Mouse (Mus musculus) heart, embryonic 14.5 days (tissue): ENCODE measurements at regions not wholly inside any gene's neighbourhood (a gene's known extent, or its start where the extent isn't known, plus 50 kb on each side); places are given as distances from the start of the nearest gene placed in this dataset.

Experiments
- ATAC-seq: fragments of 200-750 bp; cut with Nextera tagmentation; 2 replicates; pipeline ENCODE4 v1.8.0; 2017; ENCODE audit warnings: low read depth, moderate TSS enrichment; ENCODE audit not compliant: insufficient number of reproducible peaks, insufficient read depth, low FRiP score
- H3K27ac ChIP-seq, 2 experiments: fragments of 200-500 bp in 1 of 2; fragments of 300-500 bp in 1 of 2; sonication (generic) in 1 of 2; replicated peaks in 1 of 2; 2 replicates each; pipeline ENCODE4 v1.5.1; 2012 to 2014; ENCODE audit warnings: low read depth in 2 of 2, low read length in 2 of 2, control low read depth in 1 of 2, mild to moderate bottlenecking in 1 of 2, mixed read lengths in 1 of 2; ENCODE audit not compliant: control insufficient read depth in 1 of 2, insufficient read depth in 1 of 2
- H3K27me3 ChIP-seq: fragments of 300-500 bp; sonication (generic); 2 replicates; pipeline ENCODE4 v1.6.1; 2014; ENCODE audit warnings: mild to moderate bottlenecking, low read length, control low read depth; ENCODE audit not compliant: control insufficient read depth, insufficient read depth
- H3K36me3 ChIP-seq: fragments of 300-500 bp; sonication (generic); 2 replicates; pipeline ENCODE4 v1.6.1; 2014; ENCODE audit warnings: mild to moderate bottlenecking, control low read depth, low read length, mixed read lengths; ENCODE audit not compliant: control insufficient read depth, insufficient read depth
- H3K4me1 ChIP-seq, 2 experiments: fragments of 200-500 bp in 1 of 2; fragments of 300-500 bp in 1 of 2; sonication (generic) in 1 of 2; 2 replicates each; pipeline ENCODE4 v1.6.1; 2012 to 2014; ENCODE audit warnings: low read length in 2 of 2, control low read depth in 1 of 2, mixed read lengths in 1 of 2; ENCODE audit not compliant: control insufficient read depth in 2 of 2, insufficient read depth in 2 of 2
- H3K4me2 ChIP-seq: fragments of 300-500 bp; sonication (generic); 2 replicates; pipeline ENCODE4 v1.6.1; 2014; ENCODE audit warnings: mild to moderate bottlenecking, low read length
- H3K4me3 ChIP-seq, 2 experiments: fragments of 200-500 bp in 1 of 2; fragments of 300-500 bp in 1 of 2; sonication (generic) in 1 of 2; 2 replicates each; pipeline ENCODE4 v1.5.1; 2012 to 2014; ENCODE audit warnings: low read length in 2 of 2, mild to moderate bottlenecking in 2 of 2, control low read depth in 1 of 2, low read depth in 1 of 2, moderate library complexity in 1 of 2; ENCODE audit not compliant: control insufficient read depth in 1 of 2, insufficient read depth in 1 of 2
- H3K9ac ChIP-seq: fragments of 300-500 bp; sonication (generic); 2 replicates; pipeline ENCODE4 v1.6.1; 2014; ENCODE audit warnings: mild to moderate bottlenecking, low read length
- H3K9me3 ChIP-seq: fragments of 300-500 bp; sonication (generic); 2 replicates; pipeline ENCODE4 v1.6.1; 2016; ENCODE audit warnings: low read length, control low read depth; ENCODE audit not compliant: control insufficient read depth
- WGBS: fragments of 180-500 bp; shearing (Covaris S2); extraction: QIAGEN DNeasy Blood & Tissue Kit; methylation state at CpG from one replicate; pipeline ENCODE4 v1.1.7; 2014; 5-methylcytosine and 5-hydroxymethylcytosine counted together

- no peaks in the 10 kb centered on the region for H3K36me3 ChIP-seq
- H3K9me3 ChIP-seq = no peaks in the 10 kb centered on the region
- 77% methylated on average over 2 of the region's 2 CpGs for WGBS
- H3K4me1 ChIP-seq = no peaks in the 10 kb centered on the region
- H3K27me3 ChIP-seq = no peaks in the 10 kb centered on the region
- no peak overlapping the region for H3K9ac ChIP-seq
- no peak for ATAC-seq
- no peak overlapping the region for H3K4me3 ChIP-seq
- no peak overlapping the region for H3K4me2 ChIP-seq
- no peak overlapping the region for H3K27ac ChIP-seq
These were observed 181.2 kb downstream of the Pik3r1 start for GRCm38 (mm10) chr13:101586787-101587186.

GRCm38 (mm10) chr13:101576481-101576880, 191.5 kb downstream of the Pik3r1 start:
- peaks cover 0 to 8% of the 10 kb centered on the region in 2 experiments; a peak in 1 of 4 replicates for H3K4me1 ChIP-seq
- H3K9me3 ChIP-seq = no peaks in the 10 kb centered on the region
- H3K27me3 ChIP-seq = no peaks in the 10 kb centered on the region
- H3K4me3 ChIP-seq = no peak overlapping the region
- WGBS = 87% methylated on average over 1 of the region's 1 CpGs
- H3K27ac ChIP-seq = no peak overlapping the region
- no peak overlapping the region for H3K4me2 ChIP-seq
- no peak overlapping the region for H3K9ac ChIP-seq
- no peaks in the 10 kb centered on the region for H3K36me3 ChIP-seq
- ATAC-seq = no peak

GRCm38 (mm10) chr13:101572809-101573590, 195.0 kb downstream of the Pik3r1 start:
- ATAC-seq = no peak
- peak overlapping the region in 1 of 2 experiments; percentile 50; a peak in 1 of 4 replicates for H3K27ac ChIP-seq
- 29% methylated on average over 6 of the region's 6 CpGs for WGBS

GRCm38 (mm10) chr13:101572246-101572645, 195.8 kb downstream of the Pik3r1 start:
- Histone ChIP-seq H3K36me3 (no peaks in the 10 kb centered on the region), H3K27me3 (no peaks in the 10 kb centered on the region), H3K27ac (no peak overlapping the region), H3K4me3 (no peak overlapping the region), H3K9me3 (no peaks in the 10 kb centered on the region), H3K4me1 (peaks cover 0 to 8% of the 10 kb centered on the region in 2 experiments; a peak in 2 of 4 replicates), H3K4me2 (no peak overlapping the region), H3K9ac (no peak overlapping the region)
- WGBS = 83% methylated on average over 9 of the region's 9 CpGs
- no peak for ATAC-seq

More at GRCm38 (mm10) chr13:101572809-101573590, 195.0 kb downstream of the Pik3r1 start:
- H3K9ac ChIP-seq = no peak overlapping the region
- no peak overlapping the region for H3K4me2 ChIP-seq
- no peaks in the 10 kb centered on the region for H3K9me3 ChIP-seq
- H3K27me3 ChIP-seq = no peaks in the 10 kb centered on the region
- H3K4me3 ChIP-seq = no peak overlapping the region
- H3K4me1 ChIP-seq = peaks cover 0 to 8% of the 10 kb centered on the region in 2 experiments; a peak in 2 of 4 replicates
- no peaks in the 10 kb centered on the region for H3K36me3 ChIP-seq

GRCm38 (mm10) chr13:101570034-101570433, 198.0 kb downstream of the Pik3r1 start:
- no peaks in the 10 kb centered on the region for H3K9me3 ChIP-seq
- H3K4me2 ChIP-seq = no peak overlapping the region
- no peak overlapping the region for H3K9ac ChIP-seq
- H3K4me3 ChIP-seq = no peak overlapping the region
- no peaks in the 10 kb centered on the region for H3K27me3 ChIP-seq
- no peak overlapping the region for H3K27ac ChIP-seq
- H3K4me1 ChIP-seq = peaks cover 0 to 8% of the 10 kb centered on the region in 2 experiments; a peak in 2 of 4 replicates
- ATAC-seq = no peak
- 49% methylated on average over 4 of the region's 4 CpGs for WGBS
- H3K36me3 ChIP-seq = no peaks in the 10 kb centered on the region

GRCm38 (mm10) chr13:101568985-101569631, 198.9 kb downstream of the Pik3r1 start:
- no peaks in the 10 kb centered on the region for H3K36me3 ChIP-seq
- WGBS = 75% methylated on average over 6 of the region's 6 CpGs
- H3K4me3 ChIP-seq = no peak overlapping the region
- no peaks in the 10 kb centered on the region for H3K9me3 ChIP-seq
- no peak overlapping the region for H3K4me2 ChIP-seq
- H3K27me3 ChIP-seq = no peaks in the 10 kb centered on the region
- no peak overlapping the region for H3K27ac ChIP-seq
- no peak overlapping the region for H3K9ac ChIP-seq
- ATAC-seq = no peak
- peaks cover 0 to 8% of the 10 kb centered on the region in 2 experiments; a peak in 2 of 4 replicates for H3K4me1 ChIP-seq

- no peak overlapping the region for H3K9ac ChIP-seq
- 62% methylated on average over 1 of the region's 1 CpGs for whole genome bisulfite sequencing
- no peak overlapping the region for H3K27ac ChIP-seq
- H3K4me2 ChIP-seq = no peak overlapping the region
- no peaks in the 10 kb centered on the region for H3K27me3 ChIP-seq
- ATAC-seq = no peak
- no peaks in the 10 kb centered on the region for H3K36me3 ChIP-seq
- no peaks in the 10 kb centered on the region for H3K9me3 ChIP-seq
- no peak overlapping the region for H3K4me3 ChIP-seq
- H3K4me1 ChIP-seq = no peaks in the 10 kb centered on the region; a peak in 1 of 4 replicates
These were observed 202.7 kb downstream of the Pik3r1 start for GRCm38 (mm10) chr13:101565323-101565722.
